Mouse (Mus musculus) liver, embryonic 16.5 days (tissue): ENCODE measurements around the gene Mettl25. TPM values are rescaled to one million over a fixed set of nuclear protein-coding genes. Genes with fewer than 3 reads are reported as not detected.

Experiments
- ATAC-seq: fragments of 200-750 bp; cut with Nextera tagmentation; 2 replicates; pipeline ENCODE4 v1.8.0; 2017; ENCODE audit warnings: low read depth, mild to moderate bottlenecking, moderate number of reproducible peaks, moderate library complexity
- H3K27ac ChIP-seq: fragments of 300-500 bp; sonication (generic); 2 replicates; pipeline ENCODE4 v1.5.1; 2014; ENCODE audit warnings: mild to moderate bottlenecking, low read length
- H3K27me3 ChIP-seq: fragments of 300-500 bp; sonication (generic); 2 replicates; pipeline ENCODE4 v1.6.1; 2014; ENCODE audit warnings: low read depth, low read length, mixed read lengths; ENCODE audit not compliant: control insufficient read depth, insufficient read depth
- H3K36me3 ChIP-seq: fragments of 300-500 bp; sonication (generic); 2 replicates; pipeline ENCODE4 v1.6.1; 2014; ENCODE audit warnings: mild to moderate bottlenecking; ENCODE audit not compliant: control insufficient read depth, insufficient read depth
- H3K4me1 ChIP-seq: fragments of 300-500 bp; sonication (generic); 2 replicates; pipeline ENCODE4 v1.6.1; 2014; ENCODE audit warnings: low read depth, low read length, mixed read lengths; ENCODE audit not compliant: control insufficient read depth
- H3K4me2 ChIP-seq: fragments of 300-500 bp; sonication (generic); 2 replicates; pipeline ENCODE4 v1.6.1; 2014; ENCODE audit warnings: low read depth, low read length, mixed read lengths
- H3K4me3 ChIP-seq: fragments of 300-500 bp; sonication (generic); 2 replicates; pipeline ENCODE4 v1.5.1; 2014; ENCODE audit warnings: low read depth, mild to moderate bottlenecking, low read length
- H3K9ac ChIP-seq: fragments of 300-500 bp; sonication (generic); 2 replicates; pipeline ENCODE4 v1.6.1; 2014; ENCODE audit warnings: low read depth, low read length
- H3K9me3 ChIP-seq: fragments of 300-500 bp; sonication (generic); replicated peaks from 2 replicates; pipeline ENCODE4 v1.6.1; 2016; ENCODE audit warnings: low read length; ENCODE audit not compliant: control insufficient read depth
- WGBS: fragments of 180-500 bp; shearing (Covaris S2); extraction: QIAGEN DNeasy Blood & Tissue Kit; methylation state at CpG from one replicate; pipeline ENCODE4 v1.1.7; 2014; ENCODE audit not compliant: insufficient replicate concordance; 5-methylcytosine and 5-hydroxymethylcytosine counted together
- polyA plus RNA-seq: library from polyadenylated mRNA; unstranded; fragments of >200 nt; fragmentation: Nextera tagmentation; extraction: Ambion mirVana; gene quantifications from 2 replicates; pipeline ENCODE4 v1.2.1, GENCODE M21; 2015

The Mettl25 gene
- polyA plus RNA-seq = 3.5 and 4.1 TPM in 2 replicates

DNA sequence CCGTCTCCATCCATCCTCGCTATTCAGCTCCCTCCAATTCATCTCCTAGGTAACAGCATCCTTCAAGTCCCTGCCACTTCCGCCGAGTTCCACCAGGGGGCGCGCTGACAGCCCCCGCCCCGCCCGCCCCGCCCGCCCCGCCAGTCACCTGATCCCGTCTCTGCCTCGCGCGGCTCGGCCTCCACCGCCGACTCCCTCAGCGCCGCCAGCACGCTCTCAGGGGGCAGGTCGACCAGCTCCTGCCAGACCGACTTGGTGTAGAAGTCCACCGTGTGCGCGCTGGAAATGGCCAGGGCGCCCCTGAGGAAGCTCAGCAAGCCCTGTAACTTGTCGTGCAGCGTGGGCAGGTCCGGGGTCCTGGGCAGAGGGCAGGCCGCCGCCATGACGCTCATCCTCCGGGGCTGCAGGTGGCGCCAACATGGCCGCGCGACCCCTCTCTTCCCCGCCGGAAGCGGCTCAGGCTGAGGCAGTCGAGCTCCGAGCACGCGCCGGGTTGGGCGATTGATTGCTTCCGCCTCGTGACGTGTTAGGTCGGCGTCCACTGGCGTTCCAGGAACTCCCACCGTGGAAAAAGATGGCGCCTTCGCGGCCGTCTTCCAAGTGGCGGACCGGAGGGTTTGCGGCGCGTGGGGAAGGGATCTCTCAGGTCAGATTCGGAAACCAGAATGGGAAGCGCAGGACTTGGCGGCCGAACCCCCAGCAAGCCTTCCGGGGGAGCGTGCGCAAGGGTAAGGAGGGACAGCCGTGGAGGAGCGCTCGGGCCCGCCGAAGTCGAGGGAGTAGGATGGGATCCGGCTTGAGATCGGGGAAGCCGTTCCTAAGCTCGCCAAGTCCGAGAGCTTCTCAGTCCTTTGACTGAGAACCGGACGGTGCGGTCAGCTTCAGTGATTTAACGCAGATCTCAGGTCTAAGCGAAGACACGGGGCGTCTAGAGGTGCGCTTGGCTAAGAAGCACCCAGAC, at the start of gene Mettl25, which contains the start of gene Ccdc59:
Gene Mettl25, minus strand, starts transcription at position 453 of the 961 bp plus-strand sequence.
Gene Ccdc59, plus strand, starts transcription at position 140 of the 961 bp plus-strand sequence.
- H3K36me3 ChIP-seq = peaks cover 22% of the 10 kb centered on the region
- peak within 1 kb of the TSS; percentile 86 for H3K4me2 ChIP-seq
- no peaks in the 10 kb centered on the region for H3K9me3 ChIP-seq
- peaks cover 6% of the 10 kb centered on the region; the same call in 1 of the 2 replicates for H3K4me1 ChIP-seq
- peak; percentile 96 for ATAC-seq
- peak within 1 kb of the TSS; percentile 92 for H3K4me3 ChIP-seq
- under 1% methylated on average over 90 of the region's 90 CpGs for WGBS
- H3K27ac ChIP-seq = peak within 1 kb of the TSS; percentile 94
- H3K27me3 ChIP-seq = no peaks in the 10 kb centered on the region
- H3K9ac ChIP-seq = peak within 1 kb of the TSS; percentile 82

GRCm38 (mm10) chr10:105867312-105867711, 26.1 kb upstream of the Mettl25 start:
- H3K9ac ChIP-seq = no peak overlapping the region
- no peaks in the 10 kb centered on the region for H3K9me3 ChIP-seq
- H3K27ac ChIP-seq = no peak overlapping the region
- no peak for ATAC-seq
- no peak overlapping the region for H3K4me3 ChIP-seq
- no peaks in the 10 kb centered on the region for H3K36me3 ChIP-seq
- H3K27me3 ChIP-seq = no peaks in the 10 kb centered on the region
- H3K4me1 ChIP-seq = no peaks in the 10 kb centered on the region
- WGBS = 31% methylated on average over 4 of the region's 4 CpGs
- H3K4me2 ChIP-seq = no peak overlapping the region

GRCm38 (mm10) chr10:105851136-105851535, 10.0 kb upstream of the Mettl25 start:
- 71% methylated on average over 4 of the region's 4 CpGs for WGBS

GRCm38 (mm10) chr10:105850286-105850685, 9.1 kb upstream of the Mettl25 start:
- Histone ChIP-seq H3K4me1 (no peaks in the 10 kb centered on the region), H3K9ac (no peak overlapping the region), H3K4me3 (no peak overlapping the region), H3K4me2 (no peak overlapping the region), H3K27me3 (no peaks in the 10 kb centered on the region), H3K36me3 (peaks cover 12% of the 10 kb centered on the region), H3K27ac (no peak overlapping the region), H3K9me3 (no peaks in the 10 kb centered on the region)
- no peak for ATAC-seq
- WGBS = 74% methylated on average over 5 of the region's 5 CpGs

More at GRCm38 (mm10) chr10:105851136-105851535, 10.0 kb upstream of the Mettl25 start:
- H3K27me3 ChIP-seq = no peaks in the 10 kb centered on the region
- H3K4me2 ChIP-seq = no peak overlapping the region
- H3K9ac ChIP-seq = no peak overlapping the region
- no peaks in the 10 kb centered on the region for H3K4me1 ChIP-seq
- H3K36me3 ChIP-seq = peaks cover 7% of the 10 kb centered on the region
- H3K27ac ChIP-seq = no peak overlapping the region
- H3K9me3 ChIP-seq = no peaks in the 10 kb centered on the region
- ATAC-seq = no peak
- no peak overlapping the region for H3K4me3 ChIP-seq

- Histone ChIP-seq H3K36me3 (peaks cover 27% of the 10 kb centered on the region), H3K4me1 (peaks cover 6% of the 10 kb centered on the region; the same call in 1 of the 2 replicates), H3K27me3 (no peaks in the 10 kb centered on the region), H3K9me3 (no peaks in the 10 kb centered on the region), H3K9ac (no peak overlapping the region), H3K4me3 (no peak overlapping the region), H3K4me2 (peak overlapping the region; percentile 86), H3K27ac (no peak overlapping the region)
- ATAC-seq = no peak
- 73% methylated on average over 7 of the region's 7 CpGs for WGBS
Observed at GRCm38 (mm10) chr10:105842574-105842973, 1.4 kb upstream of the Mettl25 start.

GRCm38 (mm10) chr10:105834627-105835228, 6.5 kb downstream of the Mettl25 start:
- Histone ChIP-seq H3K4me2 (no peak overlapping the region), H3K4me3 (no peak overlapping the region), H3K36me3 (no peaks in the 10 kb centered on the region), H3K4me1 (no peaks in the 10 kb centered on the region), H3K9me3 (no peaks in the 10 kb centered on the region), H3K27ac (no peak overlapping the region), H3K9ac (no peak overlapping the region), H3K27me3 (no peaks in the 10 kb centered on the region)
- ATAC-seq = no peak
- WGBS = 60% methylated on average over 10 of the region's 10 CpGs

- no peak overlapping the region for H3K27ac ChIP-seq
- H3K4me2 ChIP-seq = no peak overlapping the region
- no peaks in the 10 kb centered on the region for H3K9me3 ChIP-seq
- no peak overlapping the region for H3K4me3 ChIP-seq
- no peaks in the 10 kb centered on the region for H3K27me3 ChIP-seq
- H3K36me3 ChIP-seq = no peaks in the 10 kb centered on the region
- 74% methylated on average over 7 of the region's 7 CpGs for WGBS
- no peaks in the 10 kb centered on the region for H3K4me1 ChIP-seq
- no peak overlapping the region for H3K9ac ChIP-seq
- ATAC-seq = no peak
Observed at GRCm38 (mm10) chr10:105806259-105807010, 34.7 kb downstream of the Mettl25 start.

DNA sequence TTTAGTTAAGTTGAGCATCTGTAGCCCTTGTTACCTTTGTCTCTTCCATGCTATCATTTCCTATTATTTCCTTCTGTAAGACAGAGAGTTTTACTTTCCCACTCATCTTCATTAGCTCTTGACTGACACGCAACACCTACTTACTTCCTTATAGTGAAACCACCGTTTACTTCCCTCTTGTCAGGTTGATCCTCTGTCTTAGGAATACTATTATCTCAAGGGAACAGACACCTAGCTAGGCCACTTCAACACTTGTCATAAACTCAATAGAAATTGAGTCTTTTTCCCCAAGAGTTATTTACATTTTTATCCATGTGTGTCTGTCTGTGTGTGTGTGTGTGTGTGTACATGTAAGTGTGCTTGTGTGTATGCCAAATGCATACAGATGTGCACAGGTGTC, 37.7 kb downstream of the Mettl25 start:
- ATAC-seq = no peak
- Histone ChIP-seq H3K27me3 (no peaks in the 10 kb centered on the region), H3K9ac (no peak overlapping the region), H3K9me3 (no peaks in the 10 kb centered on the region), H3K4me1 (no peaks in the 10 kb centered on the region), H3K27ac (no peak overlapping the region), H3K4me2 (no peak overlapping the region), H3K36me3 (no peaks in the 10 kb centered on the region), H3K4me3 (no peak overlapping the region)
- 41% methylated on average over 2 of the region's 2 CpGs for WGBS
